Mouse (Mus musculus) heart, embryonic 11.5 days (tissue): ENCODE data around the gene Aak1. TPM values are rescaled to one million over a fixed set of nuclear protein-coding genes. Genes with fewer than 3 reads are reported as not detected.

Experiments used
- ATAC-seq: fragments of 200-750 bp; cut with Nextera tagmentation; replicated peaks from 2 replicates; pipeline ENCODE4 v1.8.0; 2017; ENCODE audit warnings: moderate library complexity; ENCODE audit not compliant: insufficient number of reproducible peaks, low FRiP score, low TSS enrichment
- H3K27ac ChIP-seq: fragments of 300-500 bp; sonication (generic); 2 replicates; pipeline ENCODE4 v1.5.1; 2014; ENCODE audit warnings: mild to moderate bottlenecking, low read depth, low read length
- H3K27me3 ChIP-seq: fragments of 300-500 bp; sonication (generic); 2 replicates; pipeline ENCODE4 v1.6.1; 2014; ENCODE audit warnings: mild to moderate bottlenecking, low read length, mixed read lengths; ENCODE audit not compliant: control insufficient read depth, insufficient read depth
- H3K36me3 ChIP-seq: fragments of 300-500 bp; sonication (generic); 2 replicates; pipeline ENCODE4 v1.6.1; 2014; ENCODE audit warnings: mild to moderate bottlenecking, low read length, moderate library complexity, mixed read lengths; ENCODE audit not compliant: control insufficient read depth, insufficient read depth
- H3K4me1 ChIP-seq: fragments of 300-500 bp; sonication (generic); 2 replicates; pipeline ENCODE4 v1.6.1; 2014; ENCODE audit warnings: low read length; ENCODE audit not compliant: control insufficient read depth, insufficient read depth
- H3K4me2 ChIP-seq: fragments of 300-500 bp; sonication (generic); 2 replicates; pipeline ENCODE4 v1.6.1; 2014; ENCODE audit warnings: mild to moderate bottlenecking, moderate library complexity
- H3K4me3 ChIP-seq: fragments of 300-500 bp; sonication (generic); 2 replicates; pipeline ENCODE4 v1.5.1; 2014; ENCODE audit warnings: low read depth, low read length
- H3K9ac ChIP-seq: fragments of 300-500 bp; sonication (generic); 2 replicates; pipeline ENCODE4 v1.6.1; 2014; ENCODE audit warnings: mild to moderate bottlenecking, low read depth, low read length, moderate library complexity
- H3K9me3 ChIP-seq: fragments of 300-500 bp; sonication (generic); replicated peaks from 2 replicates; pipeline ENCODE4 v1.6.1; 2016; ENCODE audit warnings: low read length; ENCODE audit not compliant: control insufficient read depth
- WGBS: fragments of 180-500 bp; shearing (Covaris S2); extraction: QIAGEN DNeasy Blood & Tissue Kit; methylation state at CpG from one replicate; pipeline ENCODE4 v1.1.7; 2014; ENCODE audit not compliant: insufficient replicate concordance; 5-methylcytosine and 5-hydroxymethylcytosine counted together
- polyA plus RNA-seq: library from polyadenylated mRNA; unstranded; fragments of >200 nt; fragmentation: Nextera tagmentation; extraction: Ambion mirVana; gene quantifications from 2 replicates; pipeline ENCODE4 v1.2.1, GENCODE M21; 2014

Aak1 gene
- polyA plus RNA-seq, result 23.0 and 24.3 TPM in 2 replicates

DNA sequence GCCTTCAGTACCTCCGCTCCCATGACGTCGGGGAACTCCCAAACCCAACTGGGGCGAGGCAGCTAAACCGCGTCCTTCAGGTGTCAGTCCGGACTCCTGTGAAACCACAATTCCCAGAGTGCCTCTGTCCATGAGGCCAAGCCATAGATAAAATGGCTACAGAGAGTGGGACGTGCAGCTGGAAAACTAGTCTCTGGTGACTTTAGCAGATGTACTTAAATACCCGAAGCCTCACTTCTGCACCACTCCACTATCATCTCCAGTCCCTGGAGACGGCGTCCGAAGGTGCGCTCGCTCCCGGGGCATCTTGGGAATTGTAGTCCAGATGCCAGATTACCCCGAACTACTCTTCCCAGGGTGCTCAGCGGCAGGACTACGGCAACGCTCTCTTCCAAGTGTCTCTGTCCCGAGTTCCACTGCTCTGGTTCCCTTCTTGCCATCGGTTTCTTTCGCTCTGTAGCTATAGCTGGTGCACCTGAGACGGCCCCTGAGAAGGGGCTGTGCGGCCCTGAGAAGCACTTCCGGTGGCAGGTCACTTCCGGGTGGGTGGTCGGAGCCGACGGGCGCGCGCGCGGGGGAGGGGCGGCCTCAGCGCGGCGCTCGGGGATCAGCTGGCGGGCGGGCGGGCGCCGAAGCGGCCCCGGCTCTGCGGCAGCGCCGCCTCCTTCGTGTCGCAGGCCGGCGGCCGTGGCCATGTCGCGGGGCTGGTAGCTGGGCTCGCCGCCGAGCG lies at the start of gene Aak1:
TSS of gene Aak1 (plus strand) at position 603 of the 730 bp plus-strand sequence.
- peak within 1 kb of the TSS; percentile 98 for H3K27ac ChIP-seq
- no peaks in the 10 kb centered on the region for H3K36me3 ChIP-seq
- H3K9ac ChIP-seq, result peak within 1 kb of the TSS; percentile 96
- ATAC-seq, result peak; percentile 85
- H3K4me3 ChIP-seq, result peak within 1 kb of the TSS; percentile 90
- H3K27me3 ChIP-seq, result no peaks in the 10 kb centered on the region
- peaks cover 36% of the 10 kb centered on the region for H3K4me1 ChIP-seq
- under 1% methylated on average over 57 of the region's 60 CpGs for WGBS
- peak within 1 kb of the TSS; percentile 79 for H3K4me2 ChIP-seq
- no peaks in the 10 kb centered on the region for H3K9me3 ChIP-seq

DNA sequence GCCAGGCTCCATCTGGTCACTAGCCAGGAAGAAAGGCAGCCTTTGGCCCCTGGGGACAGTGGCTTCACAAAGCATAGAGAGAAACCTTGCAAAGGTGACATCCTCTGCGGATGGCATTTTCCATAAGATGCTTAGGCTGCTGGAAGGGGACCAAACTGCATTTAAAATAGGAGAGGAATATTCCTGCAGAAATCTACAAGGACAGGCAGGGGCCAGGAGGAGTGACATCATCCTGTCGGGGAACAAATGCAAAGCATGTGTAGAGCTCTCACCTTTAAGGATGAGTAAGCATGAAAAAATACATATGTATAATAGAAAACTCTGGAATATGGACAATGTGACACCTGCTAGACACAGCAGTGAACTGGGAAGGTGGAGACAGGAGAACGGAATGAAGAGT lies 48.9 kb upstream of the Aak1 start:
- no peaks in the 10 kb centered on the region for H3K4me1 ChIP-seq
- 83% methylated on average over 3 of the region's 3 CpGs for WGBS
- H3K4me2 ChIP-seq, result no peak overlapping the region
- H3K27ac ChIP-seq, result no peak overlapping the region
- H3K27me3 ChIP-seq, result peaks cover 14% of the 10 kb centered on the region
- H3K9me3 ChIP-seq, result no peaks in the 10 kb centered on the region
- no peak for ATAC-seq
- H3K36me3 ChIP-seq, result no peaks in the 10 kb centered on the region
- no peak overlapping the region for H3K4me3 ChIP-seq
- H3K9ac ChIP-seq, result no peak overlapping the region

GRCm38 (mm10) chr6:86801431-86801830 lies 47.9 kb upstream of the Aak1 start:
- Histone ChIP-seq H3K4me1 (no peaks in the 10 kb centered on the region), H3K4me2 (no peak overlapping the region), H3K9ac (no peak overlapping the region), H3K27ac (no peak overlapping the region), H3K9me3 (no peaks in the 10 kb centered on the region), H3K4me3 (no peak overlapping the region), H3K27me3 (peaks cover 9% of the 10 kb centered on the region), H3K36me3 (no peaks in the 10 kb centered on the region)
- no peak for ATAC-seq
- 30% methylated on average over 11 of the region's 11 CpGs for WGBS

- Histone ChIP-seq H3K9ac (no peak overlapping the region), H3K4me1 (no peaks in the 10 kb centered on the region), H3K36me3 (no peaks in the 10 kb centered on the region), H3K4me2 (no peak overlapping the region), H3K9me3 (no peaks in the 10 kb centered on the region), H3K4me3 (no peak overlapping the region), H3K27me3 (0 out of 2 replicates have a peak, but pooled peaks cover 3% of the 10 kb centered on the region), H3K27ac (no peak overlapping the region)
- ATAC-seq, result no peak
- WGBS, result 65% methylated on average over 3 of the region's 3 CpGs
Observed at GRCm38 (mm10) chr6:86804646-86805045, 44.7 kb upstream of the Aak1 start.

DNA sequence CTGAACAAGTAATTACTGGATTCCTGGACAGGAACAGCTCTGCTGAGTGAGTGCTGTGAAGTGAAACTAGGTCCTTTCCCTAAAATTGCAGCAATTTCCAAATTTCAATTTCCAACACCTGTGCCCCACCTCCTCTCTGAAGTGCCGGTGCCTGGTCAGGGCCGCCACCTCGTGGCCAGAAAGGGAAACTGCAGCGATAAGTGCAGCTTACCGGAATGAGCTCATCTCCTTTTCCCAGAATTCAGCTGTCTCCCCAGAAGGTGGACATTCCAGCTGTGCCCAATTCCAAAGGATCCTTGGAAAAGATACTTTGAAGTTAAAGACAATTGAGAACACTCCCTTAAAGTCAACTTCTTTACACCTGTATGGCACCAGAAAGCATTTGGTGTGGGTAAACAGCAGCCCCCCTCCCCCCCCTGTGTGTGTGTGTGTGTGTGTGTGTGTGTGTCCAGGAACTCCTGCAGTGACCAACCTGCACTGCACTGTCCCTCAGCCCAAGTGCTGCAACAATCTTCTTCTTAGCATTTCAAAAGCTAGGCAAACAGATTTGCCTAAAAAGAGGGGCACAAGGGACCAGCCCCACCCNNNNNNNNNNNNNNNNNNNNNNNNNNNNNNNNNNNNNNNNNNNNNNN lies 42.7 kb upstream of the Aak1 start:
- H3K4me1 ChIP-seq, result no peaks in the 10 kb centered on the region
- no peak overlapping the region for H3K27ac ChIP-seq
- WGBS, result 2% methylated on average over 5 of the region's 5 CpGs
- ATAC-seq, result no peak
- H3K4me3 ChIP-seq, result no peak overlapping the region
- no peaks in the 10 kb centered on the region for H3K9me3 ChIP-seq
- no peaks in the 10 kb centered on the region for H3K36me3 ChIP-seq
- no peak overlapping the region for H3K9ac ChIP-seq
- 0 out of 2 replicates have a peak, but pooled peaks cover 3% of the 10 kb centered on the region for H3K27me3 ChIP-seq
- H3K4me2 ChIP-seq, result peak overlapping the region; percentile 16

DNA sequence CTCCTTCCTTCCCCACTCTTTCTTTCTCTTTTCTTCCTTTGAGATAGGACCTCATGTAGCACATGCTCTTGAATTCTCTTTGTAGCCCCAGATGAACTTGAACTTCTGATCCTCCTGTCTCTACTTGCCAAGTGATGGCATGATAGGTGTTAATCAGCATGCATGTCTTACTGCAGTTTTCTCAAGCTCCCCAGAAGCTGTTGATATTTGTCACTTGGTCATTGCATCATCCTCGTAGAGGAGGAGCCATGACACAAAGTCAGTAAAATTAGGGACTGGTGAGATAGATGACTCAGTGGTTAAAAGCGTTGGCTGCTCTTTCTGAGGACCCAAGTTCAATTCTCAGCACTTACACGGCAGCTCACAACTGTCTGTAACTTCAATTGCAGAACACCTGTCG lies 36.4 kb upstream of the Aak1 start:
- Histone ChIP-seq H3K4me1 (peaks cover 5% of the 10 kb centered on the region), H3K9ac (no peak overlapping the region), H3K27me3 (0 out of 2 replicates have a peak, but pooled peaks cover 3% of the 10 kb centered on the region), H3K36me3 (no peaks in the 10 kb centered on the region), H3K27ac (no peak overlapping the region), H3K4me2 (no peak overlapping the region), H3K4me3 (no peak overlapping the region), H3K9me3 (no peaks in the 10 kb centered on the region)
- 39% methylated on average over 4 of the region's 4 CpGs for WGBS
- no peak for ATAC-seq

GRCm38 (mm10) chr6:86813341-86813740 lies 36.0 kb upstream of the Aak1 start:
- Histone ChIP-seq H3K4me3 (no peak overlapping the region), H3K9ac (no peak overlapping the region), H3K9me3 (no peaks in the 10 kb centered on the region), H3K36me3 (no peaks in the 10 kb centered on the region), H3K27ac (no peak overlapping the region), H3K4me1 (peaks cover 5% of the 10 kb centered on the region), H3K4me2 (no peak overlapping the region), H3K27me3 (0 out of 2 replicates have a peak, but pooled peaks cover under 1% of the 10 kb centered on the region)
- WGBS, result 14% methylated on average over 3 of the region's 3 CpGs
- no peak for ATAC-seq

DNA sequence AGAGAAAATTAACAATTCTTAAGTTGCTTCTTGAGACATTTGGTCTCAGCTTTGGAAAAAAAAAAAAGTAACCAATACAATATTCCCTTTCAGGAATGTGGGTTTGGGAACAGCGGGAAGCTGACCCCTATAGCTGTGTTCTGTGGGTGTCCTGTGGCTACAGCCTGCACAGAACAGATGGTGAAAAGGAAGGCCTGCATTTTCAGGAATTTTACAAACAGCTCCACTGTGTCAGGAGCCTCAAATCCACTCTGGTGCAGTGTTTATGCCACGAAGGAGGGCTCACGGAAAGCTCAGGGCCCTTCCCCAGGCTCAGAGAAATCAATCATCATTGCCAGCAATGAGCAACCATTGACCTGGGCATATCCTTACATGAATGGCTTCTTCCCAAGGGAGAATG lies 34.4 kb upstream of the Aak1 start:
- Histone ChIP-seq H3K4me3 (no peak overlapping the region), H3K4me1 (peaks cover 5% of the 10 kb centered on the region), H3K27me3 (no peaks in the 10 kb centered on the region), H3K36me3 (no peaks in the 10 kb centered on the region), H3K9me3 (no peaks in the 10 kb centered on the region), H3K27ac (no peak overlapping the region), H3K9ac (0 out of 2 replicates have a peak overlapping the region, but pooled peaks have one; percentile 11), H3K4me2 (peak overlapping the region; percentile 30; the same call in 1 of the 2 replicates)
- no peak for ATAC-seq
- WGBS, result 51% methylated on average over 3 of the region's 3 CpGs
